Mouse (Mus musculus) layer of hippocampus, postnatal 25 days (tissue): ENCODE measurements at regions not wholly inside any gene's neighbourhood (a gene's known extent, or its start where the extent isn't known, plus 50 kb on each side); places are given as distances from the start of the nearest gene placed in this dataset.

ENCODE experiments used
- DNase-seq, 2 experiments: peaks; one replicate each; pipeline ENCODE4 v3.0.0; 2022; ENCODE audit warnings: mixed read lengths in 2 of 2, low spot score in 1 of 2; ENCODE audit errors: extremely low spot score in 1 of 2

GRCm38 (mm10) chr1:77820101-77820500, 305.2 kb upstream of the Epha4 start:
- DNase-seq: no peak

- no peak for DNase-seq
These were observed 300.6 kb upstream of the Epha4 start for GRCm38 (mm10) chr1:77815451-77815850.

DNA sequence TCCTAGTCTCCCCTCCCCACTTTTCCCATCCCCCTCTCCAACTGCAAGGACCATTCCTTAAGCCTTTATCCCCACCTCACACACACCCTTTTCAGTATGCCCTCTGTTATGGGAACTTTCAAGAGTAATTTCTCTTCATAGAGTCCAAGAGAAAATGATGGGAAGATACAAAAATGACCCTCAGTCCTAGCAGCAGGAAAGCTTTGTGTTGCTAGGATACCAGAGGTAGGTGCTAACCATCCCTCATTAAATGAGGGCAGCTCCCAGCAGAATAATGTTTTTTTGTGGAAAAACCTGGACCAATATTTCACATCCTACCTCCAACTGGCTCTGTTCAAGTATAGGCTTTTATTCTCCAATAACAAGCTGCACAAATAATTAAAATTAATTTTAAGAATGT, 296.7 kb upstream of the Epha4 start:
- DNase-seq: no peak

DNA sequence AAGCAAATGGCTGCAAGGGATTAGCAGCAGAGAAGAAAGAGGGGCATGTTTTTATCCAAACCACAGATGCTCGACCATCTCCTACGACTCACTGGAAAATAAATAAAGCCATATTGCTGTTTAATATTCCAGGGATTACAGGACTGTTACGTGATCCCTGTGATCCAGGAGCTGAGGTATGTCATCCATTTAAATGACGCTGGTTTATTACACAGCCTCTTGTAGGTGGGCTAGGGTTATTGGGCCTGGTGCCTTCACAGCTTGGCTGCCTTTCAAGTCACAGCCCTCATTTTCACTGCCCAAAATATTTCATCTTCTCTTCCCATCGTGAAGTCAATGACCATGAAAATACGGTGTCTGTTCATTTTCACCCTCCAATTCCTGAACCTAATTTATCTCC, 276.1 kb upstream of the Epha4 start:
- DNase-seq: no peak

DNA sequence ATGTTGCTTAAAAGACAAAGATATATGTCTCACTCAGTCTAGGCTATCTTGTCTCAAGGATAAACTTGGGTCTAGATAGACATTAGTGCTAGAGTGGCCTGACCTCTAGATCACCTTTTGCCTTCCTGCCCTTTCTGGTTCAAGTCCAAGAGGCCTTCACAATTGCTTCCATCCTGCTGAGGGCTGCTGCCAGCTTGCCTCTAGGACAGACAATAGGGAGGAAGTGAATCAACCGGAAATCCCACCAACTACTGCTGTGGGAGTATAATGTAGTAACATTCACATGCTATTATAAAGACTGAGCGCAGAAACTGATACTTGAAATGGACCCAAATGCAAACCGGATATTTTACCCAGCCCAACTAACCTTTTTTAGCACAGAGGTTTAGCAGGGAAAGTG, 239.4 kb upstream of the Epha4 start:
- DNase-seq: no peak

DNA sequence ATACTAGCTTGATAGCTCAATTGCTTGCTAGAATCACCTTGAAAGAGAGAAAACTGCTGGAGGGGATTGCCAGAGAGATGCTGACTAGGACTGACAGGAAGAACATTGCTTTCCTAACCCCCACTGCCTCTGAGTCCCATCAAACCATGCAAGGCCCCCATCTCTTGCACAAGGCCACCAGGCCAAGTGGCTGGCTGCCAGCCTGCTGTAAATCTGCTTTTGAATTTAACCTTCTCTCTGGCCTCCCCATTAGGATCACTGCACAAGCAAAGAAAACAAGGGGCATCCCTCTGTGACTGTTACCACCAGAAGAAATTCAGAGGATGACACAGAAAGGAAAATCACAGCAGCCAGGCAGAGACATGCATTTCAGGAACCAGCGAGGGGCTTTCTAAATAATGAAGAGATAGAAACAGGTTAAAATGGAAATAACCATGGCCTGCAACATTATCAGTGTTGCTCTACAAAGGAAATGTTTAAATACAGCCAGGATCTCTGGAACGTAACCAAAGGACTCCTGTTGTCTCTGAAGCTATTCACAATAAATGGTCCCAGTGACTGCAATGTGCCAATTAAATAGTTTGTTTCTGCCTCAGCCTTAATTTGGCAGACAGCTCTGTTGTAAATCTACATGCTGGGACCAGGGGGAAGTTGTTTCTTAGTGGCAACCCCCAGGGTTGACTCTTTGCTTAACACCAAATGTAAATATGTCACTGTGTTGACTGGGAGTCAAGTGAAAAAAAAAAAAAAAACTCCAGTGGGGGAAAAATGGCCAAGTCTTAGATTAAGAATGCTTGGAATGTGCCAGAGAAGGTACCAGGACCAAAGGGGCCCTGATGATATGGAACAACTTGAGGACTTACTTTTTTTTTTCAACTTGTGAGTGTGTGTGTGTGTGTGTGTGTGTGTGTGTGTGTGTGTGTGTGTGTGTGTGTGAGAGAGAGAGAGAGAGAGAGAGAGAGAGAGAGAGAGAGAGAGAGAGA, 233.9 kb upstream of the Epha4 start:
- DNase-seq: no peak

DNA sequence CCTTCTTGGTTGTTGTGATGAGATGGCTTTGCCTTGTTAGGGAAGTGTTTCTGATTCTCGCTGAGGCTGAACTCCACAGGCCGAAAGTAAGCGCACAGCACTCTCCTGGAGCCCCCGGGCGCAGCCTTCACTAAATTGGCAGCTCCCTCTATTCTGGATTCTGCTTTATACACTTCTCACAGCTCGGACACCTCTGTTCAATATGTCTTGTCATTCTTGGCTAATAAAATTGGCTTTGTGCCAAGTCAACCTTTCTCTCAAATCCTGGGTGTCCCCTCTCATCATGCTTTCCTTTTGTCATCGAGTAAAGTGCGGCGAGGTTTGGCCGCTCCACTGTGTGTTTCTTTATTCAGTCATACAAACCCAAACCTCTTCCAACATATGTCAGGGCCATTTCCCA, 217.2 kb upstream of the Epha4 start:
- DNase-seq: no peak

DNA sequence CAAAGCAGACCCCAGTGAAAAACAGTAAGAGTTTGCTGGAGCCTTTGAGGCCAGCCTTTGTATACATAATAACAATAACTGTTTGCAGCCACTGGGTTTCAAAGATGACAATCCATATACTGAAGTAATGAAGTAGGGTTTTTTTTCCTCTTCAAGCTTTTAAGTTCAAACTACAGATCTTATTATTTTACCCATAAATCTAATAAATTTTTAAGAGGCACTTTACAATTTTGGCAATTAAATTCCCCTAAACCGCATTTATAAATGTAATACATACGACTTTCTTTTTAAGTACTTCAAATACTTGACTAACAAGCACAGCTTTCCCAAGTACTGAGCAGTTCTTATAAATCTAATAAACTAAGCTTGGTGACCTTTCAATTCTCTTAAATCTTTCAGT, 212.7 kb upstream of the Epha4 start:
- no peak for DNase-seq

DNA sequence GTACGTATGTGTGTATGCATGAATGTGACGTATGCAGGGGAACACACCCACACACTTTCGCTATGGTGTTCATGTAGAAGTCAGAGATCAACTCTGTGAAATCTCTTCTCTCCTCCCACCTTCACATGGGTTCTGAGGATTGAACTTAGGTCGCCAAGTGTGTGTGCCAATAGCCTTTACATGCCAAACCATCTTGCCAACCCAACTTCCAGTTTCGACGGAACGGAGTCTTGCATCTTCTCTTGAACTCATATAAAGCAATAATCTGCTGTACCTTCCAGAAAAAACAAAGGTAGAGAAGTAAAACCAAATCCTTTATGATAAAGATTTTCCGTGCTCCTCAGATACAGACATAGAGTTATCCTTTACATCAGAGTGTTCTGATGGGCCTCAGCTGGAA, 208.4 kb upstream of the Epha4 start:
- DNase-seq: no peak

DNA sequence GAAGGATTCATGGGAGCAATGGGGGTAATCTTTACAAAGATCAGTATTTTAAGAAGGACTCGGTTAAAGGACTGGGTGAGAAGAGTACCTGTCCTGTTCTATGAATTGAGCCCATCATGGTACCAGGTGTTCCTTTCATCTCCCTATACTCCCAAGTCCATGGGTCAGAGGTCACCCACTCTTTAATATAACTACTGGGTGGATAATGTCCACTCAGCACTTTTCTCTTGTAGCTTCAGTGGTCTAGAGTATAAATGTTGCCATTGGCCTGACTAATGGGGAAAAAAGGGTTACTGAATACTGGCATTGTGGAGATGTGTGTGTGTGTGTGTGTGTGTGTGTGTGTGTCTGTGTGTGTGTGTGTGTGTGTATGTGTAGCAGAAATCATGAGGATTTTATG, 206.0 kb upstream of the Epha4 start:
- DNase-seq: no peak

- no peak for DNase-seq
These were observed 198.1 kb upstream of the Epha4 start for GRCm38 (mm10) chr1:77713001-77713400.

GRCm38 (mm10) chr1:77708202-77709020, 193.5 kb upstream of the Epha4 start:
- DNase-seq: peak in 1 of 2 experiments; percentile 4

GRCm38 (mm10) chr1:77695228-77696018, 180.5 kb upstream of the Epha4 start:
- no peak for DNase-seq

DNA sequence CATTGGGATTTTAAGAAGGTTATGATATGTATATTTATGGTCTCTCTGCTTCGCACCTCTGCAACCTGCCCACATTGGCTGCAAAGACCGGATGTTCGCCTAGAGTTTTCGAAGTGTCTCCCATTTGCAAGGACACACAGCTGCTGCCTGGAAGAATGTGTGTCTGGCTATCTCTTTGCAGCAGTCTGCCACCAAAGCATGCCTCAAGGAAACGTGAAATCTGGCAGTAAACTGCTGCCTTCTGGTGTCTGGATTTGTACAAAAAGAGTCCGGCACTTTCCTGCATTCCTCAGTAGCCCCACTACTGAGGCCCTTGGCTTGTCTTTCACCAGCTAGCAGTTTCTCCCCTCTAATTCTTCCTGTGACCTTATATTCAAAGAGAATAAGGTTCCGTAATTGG, 148.5 kb upstream of the Epha4 start:
- DNase-seq: no peak

DNA sequence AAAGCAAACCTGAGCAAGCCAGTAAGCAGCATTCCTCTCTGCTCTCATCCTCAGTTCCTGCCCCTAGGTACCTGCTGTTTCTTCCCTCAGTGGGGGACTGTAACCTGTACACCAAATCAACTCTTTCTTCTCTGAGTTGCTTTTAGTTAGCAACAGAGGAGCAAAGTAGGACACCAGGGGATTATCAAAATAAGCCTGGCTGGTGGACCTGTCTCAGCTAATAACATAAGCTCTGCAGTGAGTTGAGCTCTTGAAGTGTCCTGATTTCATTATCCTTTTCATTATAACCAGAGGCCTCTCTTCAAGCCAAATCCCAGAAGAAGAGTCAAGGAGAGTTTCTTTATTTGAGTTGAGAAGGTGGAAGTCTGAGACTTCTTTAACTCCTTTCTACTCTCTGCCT, 145.5 kb upstream of the Epha4 start:
- no peak for DNase-seq

- DNase-seq: no peak
These were observed 122.1 kb upstream of the Epha4 start for GRCm38 (mm10) chr1:77637025-77637424.

- no peak for DNase-seq
These were observed 114.8 kb upstream of the Epha4 start for GRCm38 (mm10) chr1:77629496-77630281.

DNA sequence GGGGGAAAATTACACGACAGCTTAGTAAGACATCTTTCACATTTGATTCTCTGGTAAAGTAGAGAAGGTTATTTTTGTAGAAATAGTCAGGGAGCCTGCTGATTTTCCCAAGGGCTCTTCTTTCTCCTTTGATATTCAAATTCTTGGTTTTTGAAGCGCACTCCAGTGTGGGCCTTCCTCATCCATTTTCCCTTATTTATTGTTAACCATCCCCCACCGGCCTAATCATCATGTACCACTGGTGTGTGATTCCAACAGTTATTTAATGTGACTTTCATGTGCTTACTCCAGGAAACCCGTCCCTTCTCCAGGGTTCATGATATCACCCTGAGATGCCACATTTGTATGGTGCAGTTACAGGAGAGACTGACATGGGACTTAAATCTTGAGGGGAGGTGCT, 114.0 kb upstream of the Epha4 start:
- no peak for DNase-seq

DNA sequence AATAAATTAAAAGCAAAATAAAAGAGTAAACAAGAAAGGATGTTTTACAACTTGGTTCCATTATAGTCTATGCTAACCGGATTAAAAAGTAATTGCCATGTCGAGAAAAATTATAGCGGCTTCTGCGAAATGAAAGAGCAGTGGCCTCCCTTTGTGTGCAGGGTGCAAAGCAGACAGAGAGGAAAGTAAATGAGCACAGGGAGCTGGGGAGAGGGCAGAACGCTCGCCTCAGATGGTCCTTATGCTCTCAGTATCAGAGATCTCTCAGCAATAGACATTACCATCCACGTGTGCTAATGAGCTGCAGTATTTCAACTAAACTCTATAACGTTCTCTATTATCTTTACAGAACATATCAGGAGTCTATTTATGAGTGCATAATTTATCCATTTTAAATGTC, 102.6 kb upstream of the Epha4 start:
- DNase-seq: no peak

GRCm38 (mm10) chr1:77600509-77600908, 85.6 kb upstream of the Epha4 start:
- DNase-seq: no peak
